Mouse (Mus musculus) heart, postnatal 0 days (tissue): ENCODE measurements around the gene Lmntd1.

Experiments
- CTCF ChIP-seq: IDR thresholded peaks from 2 replicates; pipeline ENCODE4 v1.5.1; 2016; ENCODE audit warnings: antibody characterized with exemption, control low read depth, low read depth
- EP300 ChIP-seq: IDR thresholded peaks from 2 replicates; pipeline ENCODE4 v1.6.1; 2016; ENCODE audit warnings: antibody characterized with exemption, low read depth

DNA sequence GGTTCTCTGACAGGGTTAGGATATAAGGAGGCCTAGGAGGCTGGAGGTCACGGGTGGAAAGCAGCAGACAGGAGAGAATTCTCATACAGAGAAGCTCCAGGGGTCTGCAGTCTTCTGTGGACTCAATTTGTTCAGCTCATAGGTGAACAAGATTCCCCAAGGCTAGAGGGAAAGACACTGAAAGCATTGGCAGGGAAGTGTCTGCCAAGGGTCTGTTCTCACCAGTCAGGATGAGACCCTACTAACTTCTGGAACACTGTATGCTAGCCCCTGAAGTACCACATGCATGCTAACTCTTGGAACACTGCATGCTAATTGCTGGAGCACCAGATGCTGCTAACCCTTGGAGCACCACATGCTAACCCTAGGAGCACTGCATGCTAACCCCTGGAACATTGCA is 190.0 kb downstream of the Lmntd1 start:
- TF ChIP-seq CTCF (no peak), EP300 (no peak)
